Mouse (Mus musculus) right cerebral cortex, adult 2 months (tissue): ENCODE measurements at regions not wholly inside any gene's neighbourhood (a gene's known extent, or its start where the extent isn't known, plus 50 kb on each side); places are given as distances from the start of the nearest gene placed in this dataset.
"Not testable (repeated sequence)": the region's sequence is repeated elsewhere in the genome, so short reads cannot be mapped to it uniquely, and the experiment has no call there.

Source experiments
- DNase-seq, 2 experiments: peaks; one replicate each; pipeline ENCODE4 v3.0.0; 2021 to 2022; ENCODE audit warnings: low spot score in 2 of 2

GRCm38 (mm10) chr15:38409168-38409567 is 983.8 kb downstream of the 4930447A16Rik start:
- no peak for DNase-seq

DNA sequence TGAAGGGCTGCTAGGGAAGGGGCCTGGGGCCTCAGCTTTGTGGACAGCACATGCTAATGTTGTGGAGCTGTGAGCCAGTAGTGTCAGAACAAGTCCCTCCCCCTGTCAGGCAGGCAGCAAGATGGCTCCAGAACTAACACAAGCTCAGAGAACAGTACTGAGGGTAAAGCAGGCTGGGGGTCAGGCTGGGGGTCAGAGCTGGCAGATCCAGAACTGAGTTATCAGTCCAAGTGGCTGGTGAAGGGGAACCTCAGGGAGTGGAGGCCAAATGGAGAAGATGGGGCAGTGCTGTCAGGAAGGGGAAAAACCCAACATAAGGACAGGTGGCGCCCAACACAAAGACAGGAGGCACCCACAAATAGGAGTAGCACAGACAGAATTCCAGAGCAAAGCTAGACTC is 985.1 kb downstream of the 4930447A16Rik start:
- DNase-seq, result no peak

- DNase-seq, result no peak
These were observed 987.1 kb downstream of the 4930447A16Rik start for GRCm38 (mm10) chr15:38412481-38412880.

DNA sequence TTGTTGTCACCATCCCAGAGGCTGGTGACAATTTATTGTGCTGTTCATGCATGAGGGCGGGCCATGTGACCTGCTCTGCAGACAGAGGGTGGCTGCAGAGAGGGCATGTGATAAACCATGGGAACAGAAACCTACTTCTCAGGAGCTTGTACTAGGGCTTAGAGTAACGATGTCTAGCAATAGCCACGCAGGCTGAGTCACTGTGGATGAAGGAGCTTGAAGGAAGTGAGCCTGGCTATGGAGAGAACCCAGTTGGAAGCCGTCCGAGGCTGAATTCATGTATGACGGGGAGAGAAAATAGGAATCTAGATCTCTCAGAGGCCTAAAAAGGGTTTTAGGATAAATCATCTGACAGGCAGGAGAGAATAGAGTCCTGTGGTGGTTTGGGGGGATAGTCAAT is 988.0 kb downstream of the 4930447A16Rik start:
- no peak for DNase-seq

GRCm38 (mm10) chr15:38414318-38415090 is 989.1 kb downstream of the 4930447A16Rik start:
- no peak for DNase-seq

- no peak for DNase-seq
These were observed 989.7 kb downstream of the 4930447A16Rik start for GRCm38 (mm10) chr15:38415091-38415486.

DNA sequence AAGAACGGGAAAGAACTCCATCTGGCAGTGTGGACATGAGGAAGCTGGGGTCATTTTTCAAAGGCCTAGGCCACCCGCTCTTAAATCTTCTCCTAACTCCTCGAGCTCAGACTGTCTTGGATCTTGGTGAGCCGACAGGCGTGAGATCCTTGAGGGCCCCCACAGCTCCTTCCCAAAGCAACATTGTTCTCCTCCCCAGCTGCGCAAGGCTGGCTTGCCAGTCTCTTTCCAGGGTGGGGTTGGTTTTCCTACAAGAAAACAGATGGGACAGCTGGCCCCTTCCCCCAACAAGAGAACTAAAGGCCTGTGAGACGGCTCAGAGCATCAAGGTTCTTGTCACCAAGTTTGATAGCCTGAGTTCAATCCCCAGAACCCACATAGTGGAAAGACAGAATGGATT is 994.3 kb downstream of the 4930447A16Rik start:
- no peak for DNase-seq

DNA sequence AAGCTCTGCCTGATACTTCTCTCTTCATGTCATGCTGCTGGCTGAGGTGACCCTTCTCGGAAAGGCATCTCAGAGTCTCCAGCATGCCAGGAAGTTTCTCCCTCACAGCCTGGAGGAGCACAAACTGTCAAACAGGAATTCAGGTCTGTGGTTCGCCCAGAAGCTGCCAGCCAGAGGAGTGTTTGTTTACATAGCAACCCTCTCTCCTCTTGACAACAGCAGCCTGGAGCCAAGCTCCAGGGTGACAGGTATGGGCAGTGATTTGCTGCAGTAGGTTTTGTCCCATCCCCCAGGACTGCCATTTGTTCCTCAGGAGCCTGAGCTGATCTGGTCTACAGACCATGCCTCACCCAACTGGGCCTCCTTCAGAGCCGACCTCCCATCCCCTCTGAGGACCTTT is 995.4 kb downstream of the 4930447A16Rik start:
- no peak for DNase-seq

DNA sequence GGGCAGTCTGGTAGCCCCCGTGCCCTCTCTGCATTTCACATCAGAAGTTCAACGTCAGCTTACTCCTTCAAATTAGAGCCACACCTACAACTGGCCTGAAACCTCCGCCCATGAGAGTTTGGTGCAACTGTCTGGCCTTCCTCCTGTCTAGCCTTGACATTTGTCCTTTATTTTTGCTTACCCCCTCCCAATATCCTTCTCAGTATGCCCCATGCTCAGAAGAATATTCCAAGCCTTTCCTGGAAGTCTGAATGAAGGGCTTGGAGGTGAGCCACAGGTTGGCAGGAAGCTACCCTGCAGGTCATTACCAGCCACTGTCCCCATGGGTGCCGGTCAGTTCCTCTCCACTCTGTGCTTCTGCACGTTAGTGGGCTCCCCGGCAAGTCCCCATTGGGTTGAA is 997.4 kb downstream of the 4930447A16Rik start:
- no peak for DNase-seq

- DNase-seq, result no peak
These were observed 1000.2 kb downstream of the 4930447A16Rik start for GRCm38 (mm10) chr15:38425506-38425905.

- no peak for DNase-seq
These were observed 1002.6 kb downstream of the 4930447A16Rik start for GRCm38 (mm10) chr15:38427966-38428365.

GRCm38 (mm10) chr15:38431668-38432067 is 1006.3 kb downstream of the 4930447A16Rik start:
- no peak for DNase-seq

GRCm38 (mm10) chr15:38433386-38433785 is 1008.0 kb downstream of the 4930447A16Rik start:
- DNase-seq, result no peak

- not testable (repeated sequence) for DNase-seq
These were observed 1008.9 kb downstream of the 4930447A16Rik start for GRCm38 (mm10) chr15:38434239-38434638.
